Mouse (Mus musculus) lung, embryonic 16.5 days (tissue): ENCODE results near the gene Adamtsl1. TPM values are rescaled to one million over a fixed set of nuclear protein-coding genes. Genes with fewer than 3 reads are reported as not detected.
A peak's percentile ranks its signal among the peaks of the same experiment; 100 is the strongest.

Source experiments
- ATAC-seq: fragments of 200-750 bp; cut with Nextera tagmentation; 2 replicates; pipeline ENCODE4 v1.8.0; 2017; ENCODE audit warnings: low read depth, mild to moderate bottlenecking, moderate library complexity
- H3K27ac ChIP-seq: fragments of 300-500 bp; sonication (generic); 2 replicates; pipeline ENCODE4 v1.5.1; 2014; ENCODE audit warnings: mild to moderate bottlenecking, control low read depth, low read length
- H3K27me3 ChIP-seq: fragments of 300-500 bp; sonication (generic); 2 replicates; pipeline ENCODE4 v1.6.1; 2014; ENCODE audit warnings: low read depth, low read length, mixed read lengths; ENCODE audit not compliant: control insufficient read depth, insufficient read depth
- H3K36me3 ChIP-seq: fragments of 300-500 bp; sonication (generic); 2 replicates; pipeline ENCODE4 v1.6.1; 2014; ENCODE audit warnings: low read length; ENCODE audit not compliant: control insufficient read depth, insufficient read depth
- H3K4me1 ChIP-seq: fragments of 300-500 bp; sonication (generic); replicated peaks from 2 replicates; pipeline ENCODE4 v1.6.1; 2014; ENCODE audit warnings: low read length, mixed read lengths; ENCODE audit not compliant: control insufficient read depth, insufficient read depth
- H3K4me2 ChIP-seq: fragments of 300-500 bp; sonication (generic); 2 replicates; pipeline ENCODE4 v1.6.1; 2014; ENCODE audit warnings: low read depth, low read length, control low read depth
- H3K4me3 ChIP-seq: fragments of 300-500 bp; sonication (generic); 2 replicates; pipeline ENCODE4 v1.5.1; 2014; ENCODE audit warnings: mild to moderate bottlenecking, low read length, control low read depth
- H3K9ac ChIP-seq: fragments of 300-500 bp; sonication (generic); 2 replicates; pipeline ENCODE4 v1.6.1; 2014; ENCODE audit warnings: low read length, control low read depth
- H3K9me3 ChIP-seq: fragments of 300-500 bp; sonication (generic); 2 replicates; pipeline ENCODE4 v1.6.1; 2016; ENCODE audit warnings: low read length; ENCODE audit not compliant: control insufficient read depth
- WGBS: fragments of 180-500 bp; shearing (Covaris S2); extraction: QIAGEN DNeasy Blood & Tissue Kit; methylation state at CpG from one replicate; pipeline ENCODE4 v1.1.7; 2014; 5-methylcytosine and 5-hydroxymethylcytosine counted together
- polyA plus RNA-seq: library from polyadenylated mRNA; unstranded; fragments of >200 nt; fragmentation: Nextera tagmentation; extraction: Ambion mirVana; gene quantifications from 2 replicates; pipeline ENCODE4 v1.2.1, GENCODE M21; 2015

Adamtsl1 gene
- polyA plus RNA-seq, 1 experiment from 2014 or later: 16.9 TPM

DNA sequence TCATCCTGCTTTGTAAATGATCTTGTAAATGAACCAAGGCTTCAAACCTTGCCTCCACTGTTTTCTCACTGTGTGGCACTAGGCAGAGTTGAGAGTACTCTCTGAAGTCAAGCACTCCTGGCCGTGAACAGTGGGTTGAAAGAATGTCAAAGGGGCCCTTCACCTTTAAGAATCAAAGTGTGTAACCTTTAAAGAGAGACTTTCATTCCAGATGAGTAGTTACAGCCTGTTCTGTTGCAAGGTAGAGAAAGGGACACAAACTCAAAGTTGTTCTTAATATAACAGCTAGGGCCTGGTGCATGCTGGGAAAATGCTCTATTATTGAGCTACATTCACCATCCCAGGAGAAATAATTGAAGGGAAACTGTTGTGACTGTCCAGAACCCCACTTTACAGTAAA, 589.2 kb downstream of the Adamtsl1 start:
- 48% methylated on average over 1 of the region's 1 CpGs for WGBS
- Histone ChIP-seq H3K27ac (no peak overlapping the region), H3K9ac (no peak overlapping the region), H3K27me3 (no peaks in the 10 kb centered on the region), H3K4me2 (no peak overlapping the region), H3K9me3 (no peaks in the 10 kb centered on the region), H3K4me3 (no peak overlapping the region), H3K4me1 (peaks cover 5% of the 10 kb centered on the region; the same call in 1 of the 2 replicates), H3K36me3 (no peaks in the 10 kb centered on the region)
- peak; percentile 71 for ATAC-seq

DNA sequence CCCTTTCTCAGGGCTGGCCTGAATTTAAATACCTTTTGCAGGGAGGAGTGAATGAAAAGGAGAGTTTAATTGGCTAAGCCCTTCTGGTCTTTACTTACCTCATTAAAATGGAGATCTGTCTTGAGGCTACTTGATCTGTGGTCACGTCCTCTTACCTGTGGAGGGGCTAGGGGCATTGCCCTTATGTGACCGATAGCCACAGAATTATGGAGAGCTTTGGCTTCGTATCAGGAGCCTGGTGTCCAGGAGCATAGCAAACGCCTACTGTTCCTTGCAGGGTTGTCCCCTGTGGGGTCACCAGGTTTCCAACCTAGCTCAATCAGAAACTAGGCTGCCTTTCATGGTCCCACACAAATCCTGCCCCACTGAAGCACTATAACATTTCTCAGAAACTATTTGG, 594.4 kb downstream of the Adamtsl1 start:
- WGBS: 88% methylated on average over 4 of the region's 4 CpGs
- H3K27ac ChIP-seq: no peak overlapping the region
- H3K4me2 ChIP-seq: no peak overlapping the region
- peaks cover 2% of the 10 kb centered on the region; the same call in 1 of the 2 replicates for H3K4me1 ChIP-seq
- H3K4me3 ChIP-seq: no peak overlapping the region
- H3K9me3 ChIP-seq: no peaks in the 10 kb centered on the region
- no peak for ATAC-seq
- H3K36me3 ChIP-seq: no peaks in the 10 kb centered on the region
- H3K9ac ChIP-seq: no peak overlapping the region
- no peaks in the 10 kb centered on the region for H3K27me3 ChIP-seq

DNA sequence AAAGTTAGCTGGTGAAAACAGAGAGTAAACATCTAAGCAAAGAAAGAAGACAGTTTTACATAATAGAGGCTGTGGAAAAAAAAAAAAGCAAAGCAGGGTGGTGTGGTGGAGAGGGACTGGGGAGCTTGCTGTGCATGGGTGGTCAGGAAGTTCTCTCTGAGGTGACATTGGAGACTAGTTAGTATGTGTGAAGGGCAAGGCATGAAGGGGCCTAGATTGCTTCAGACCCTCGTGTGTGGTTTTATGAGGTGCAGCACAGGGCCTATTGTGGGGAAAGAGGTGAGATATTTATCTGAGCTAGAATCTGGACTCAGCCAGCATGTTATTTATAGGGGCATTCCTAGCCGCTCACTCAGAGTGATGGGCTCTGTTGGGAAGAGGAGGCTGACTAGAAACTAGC, 605.1 kb downstream of the Adamtsl1 start:
- 47% methylated on average over 2 of the region's 2 CpGs for WGBS
- no peak overlapping the region for H3K4me2 ChIP-seq

DNA sequence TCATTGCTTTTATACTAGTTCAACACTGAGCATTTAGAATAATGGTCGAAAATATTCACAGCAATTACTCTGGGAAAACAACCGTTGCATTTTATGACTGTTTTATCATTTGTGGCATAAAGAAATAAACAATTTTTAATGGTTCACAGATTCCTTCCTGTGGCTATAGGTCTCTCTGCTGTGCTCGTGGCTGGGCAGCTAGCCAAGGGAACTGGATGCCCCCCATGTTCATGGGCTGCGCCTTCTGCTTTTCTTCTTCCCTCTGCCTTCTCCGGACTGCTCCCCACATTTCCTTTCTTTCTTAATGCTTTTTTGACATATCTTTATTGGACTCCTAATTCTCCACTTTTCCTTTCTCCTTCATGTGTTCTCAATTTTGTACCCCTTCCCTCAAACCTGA, 608.5 kb downstream of the Adamtsl1 start:
- no peaks in the 10 kb centered on the region for H3K9me3 ChIP-seq
- H3K36me3 ChIP-seq: no peaks in the 10 kb centered on the region
- no peak overlapping the region for H3K9ac ChIP-seq
- no peak for ATAC-seq
- H3K27me3 ChIP-seq: no peaks in the 10 kb centered on the region
- H3K4me3 ChIP-seq: no peak overlapping the region
- peaks cover 2% of the 10 kb centered on the region for H3K4me1 ChIP-seq
- no peak overlapping the region for H3K27ac ChIP-seq
- 34% methylated on average over 5 of the region's 5 CpGs for WGBS
- H3K4me2 ChIP-seq: no peak overlapping the region

More for the DNA sequence above, 605.1 kb downstream of the Adamtsl1 start:
- H3K27ac ChIP-seq: no peak overlapping the region
- no peaks in the 10 kb centered on the region for H3K27me3 ChIP-seq
- no peak for ATAC-seq
- no peaks in the 10 kb centered on the region for H3K9me3 ChIP-seq
- H3K36me3 ChIP-seq: no peaks in the 10 kb centered on the region
- H3K4me3 ChIP-seq: no peak overlapping the region
- no peaks in the 10 kb centered on the region; the same call in 1 of the 2 replicates for H3K4me1 ChIP-seq
- no peak overlapping the region for H3K9ac ChIP-seq

DNA sequence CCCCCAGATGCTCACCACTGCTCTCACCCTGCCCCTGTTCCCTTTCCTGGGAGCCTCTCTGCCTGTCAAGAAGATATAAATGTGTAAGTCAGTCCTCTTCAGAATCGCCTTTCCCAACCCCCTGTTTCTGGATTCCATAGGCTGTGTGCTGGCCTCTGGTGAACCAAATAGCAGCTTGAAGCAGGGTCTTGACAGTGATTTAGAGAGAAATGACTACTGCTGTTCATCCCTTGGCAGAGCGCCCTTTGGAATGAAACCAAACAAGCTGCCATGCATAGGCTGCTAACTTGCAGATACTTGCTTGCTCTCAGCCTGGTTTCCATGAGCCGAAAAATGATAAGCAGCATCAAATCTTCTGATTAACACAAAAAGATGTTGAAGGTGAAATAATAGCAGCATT, 610.4 kb downstream of the Adamtsl1 start:
- ATAC-seq: peak; percentile 64; the same call in 1 of the 2 replicates
- Histone ChIP-seq H3K27me3 (no peaks in the 10 kb centered on the region), H3K4me1 (peaks cover 2% of the 10 kb centered on the region), H3K9ac (no peak overlapping the region), H3K4me3 (no peak overlapping the region), H3K9me3 (no peaks in the 10 kb centered on the region), H3K27ac (no peak overlapping the region), H3K36me3 (no peaks in the 10 kb centered on the region), H3K4me2 (no peak overlapping the region)
- 37% methylated on average over 3 of the region's 3 CpGs for WGBS

DNA sequence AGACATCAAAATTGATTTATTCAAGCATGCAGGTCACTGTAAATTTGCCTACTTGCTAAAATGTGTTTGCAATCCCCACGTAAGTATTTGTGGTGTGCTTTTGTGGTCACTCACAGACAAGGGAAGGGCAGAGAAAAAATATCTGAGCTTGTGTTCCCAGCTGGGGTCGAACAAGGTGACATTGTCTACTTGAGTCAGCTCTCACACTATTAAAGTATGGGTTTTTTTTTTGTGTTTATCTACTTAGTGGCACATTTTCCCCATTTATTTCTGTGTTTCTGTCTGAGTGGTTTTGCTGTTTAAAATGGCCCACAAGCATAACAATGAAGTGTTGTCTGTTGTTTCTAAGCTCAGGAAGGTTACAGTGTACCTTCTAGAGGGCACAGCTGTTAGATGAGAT, 612.7 kb downstream of the Adamtsl1 start:
- Histone ChIP-seq H3K9me3 (no peaks in the 10 kb centered on the region), H3K4me3 (no peak overlapping the region), H3K4me1 (peaks cover 2% of the 10 kb centered on the region), H3K36me3 (no peaks in the 10 kb centered on the region), H3K9ac (no peak overlapping the region), H3K4me2 (no peak overlapping the region), H3K27me3 (no peaks in the 10 kb centered on the region), H3K27ac (no peak overlapping the region)
- 37% methylated on average over 2 of the region's 2 CpGs for WGBS
- ATAC-seq: no peak

DNA sequence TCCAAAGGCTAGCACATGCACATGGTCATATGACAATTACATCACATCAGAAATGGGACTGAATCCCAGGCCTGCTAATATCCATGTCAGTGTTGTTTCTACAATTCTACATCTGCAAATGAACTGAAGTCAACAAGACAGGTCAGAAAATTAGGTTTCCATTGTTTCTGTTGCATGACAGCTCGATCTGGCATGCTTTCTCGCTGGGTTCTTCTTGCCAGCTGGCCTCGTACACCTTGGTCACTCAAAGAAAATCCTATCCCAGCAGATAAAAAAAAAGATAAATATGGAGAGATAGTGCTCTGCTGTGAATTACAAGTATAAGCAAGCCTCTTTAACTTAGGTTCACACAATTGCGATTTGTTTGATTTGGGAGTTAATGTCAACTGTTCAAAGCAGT, 644.6 kb downstream of the Adamtsl1 start:
- ATAC-seq: no peak
- Histone ChIP-seq H3K36me3 (no peaks in the 10 kb centered on the region), H3K4me1 (no peaks in the 10 kb centered on the region), H3K27ac (no peak overlapping the region), H3K4me2 (no peak overlapping the region), H3K9me3 (no peaks in the 10 kb centered on the region), H3K9ac (no peak overlapping the region), H3K27me3 (no peaks in the 10 kb centered on the region), H3K4me3 (no peak overlapping the region)
- 54% methylated on average over 4 of the region's 4 CpGs for WGBS

DNA sequence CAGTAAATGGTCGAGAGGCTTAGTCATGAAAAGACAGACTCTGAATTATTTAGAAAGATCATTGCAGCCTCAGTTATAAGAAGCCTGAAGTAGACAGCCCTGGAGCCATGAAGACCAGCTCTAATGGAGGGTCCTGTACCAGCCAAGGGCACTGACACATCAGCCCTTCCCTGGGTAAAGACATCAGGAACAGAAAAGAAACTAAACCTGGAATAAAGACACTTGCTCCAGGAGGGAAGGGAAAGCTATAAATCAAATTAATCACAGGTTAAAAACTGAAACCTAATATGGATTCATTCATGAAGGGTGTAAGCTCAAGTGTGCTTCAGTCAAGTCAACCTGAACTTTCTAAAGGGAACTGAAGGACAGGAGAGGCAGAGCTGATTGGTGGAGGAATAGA, 645.4 kb downstream of the Adamtsl1 start:
- no peak overlapping the region for H3K27ac ChIP-seq
- no peak overlapping the region for H3K9ac ChIP-seq
- ATAC-seq: no peak
- H3K4me3 ChIP-seq: no peak overlapping the region
- no peaks in the 10 kb centered on the region for H3K9me3 ChIP-seq
- 52% methylated on average over 1 of the region's 1 CpGs for WGBS
- no peak overlapping the region for H3K4me2 ChIP-seq
- H3K27me3 ChIP-seq: no peaks in the 10 kb centered on the region
- no peaks in the 10 kb centered on the region for H3K4me1 ChIP-seq
- no peaks in the 10 kb centered on the region for H3K36me3 ChIP-seq

DNA sequence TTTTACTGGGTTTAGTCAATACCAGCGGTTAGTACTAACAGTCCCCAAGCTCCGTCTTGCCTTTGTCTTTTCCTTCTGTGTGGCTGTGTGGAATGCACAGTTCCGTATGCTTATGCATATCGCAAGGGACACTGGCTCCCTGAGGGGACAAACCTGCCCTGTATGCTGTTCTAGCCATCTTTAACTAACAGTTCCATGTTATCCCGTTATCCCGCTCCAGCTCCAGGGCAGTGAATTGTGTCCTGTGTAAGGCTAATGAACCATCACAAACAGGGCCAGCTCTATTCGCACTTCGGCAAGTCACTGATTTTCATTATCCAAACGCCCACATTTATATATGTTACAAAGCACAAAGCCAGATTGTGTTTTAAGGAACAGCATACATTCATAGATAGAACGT, 656.8 kb downstream of the Adamtsl1 start:
- Histone ChIP-seq H3K9me3 (no peaks in the 10 kb centered on the region), H3K27me3 (no peaks in the 10 kb centered on the region), H3K4me2 (no peak overlapping the region), H3K4me1 (no peaks in the 10 kb centered on the region), H3K27ac (no peak overlapping the region), H3K4me3 (no peak overlapping the region), H3K9ac (no peak overlapping the region), H3K36me3 (no peaks in the 10 kb centered on the region)
- 92% methylated on average over 10 of the region's 10 CpGs for WGBS
- ATAC-seq: no peak

DNA sequence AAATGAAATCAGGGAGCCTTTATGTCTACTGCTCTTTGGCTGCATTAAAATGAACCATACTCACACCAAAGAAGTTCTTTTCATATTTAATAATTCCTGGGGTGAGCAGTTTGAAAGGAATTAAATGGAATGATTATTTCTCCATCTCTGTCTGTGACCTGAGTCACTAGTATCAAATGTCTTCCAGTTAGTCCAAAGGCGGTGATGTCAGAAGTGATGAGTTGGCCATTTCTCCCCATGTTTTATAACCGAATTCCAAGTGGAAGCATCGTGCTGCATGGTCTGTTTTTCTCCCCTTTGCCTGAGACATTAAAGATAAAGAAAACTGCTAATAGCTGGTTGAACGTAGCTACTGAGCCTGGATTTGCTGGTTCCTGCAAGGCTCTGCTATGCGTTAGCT, 657.5 kb downstream of the Adamtsl1 start:
- H3K9ac ChIP-seq: no peak overlapping the region
- 55% methylated on average over 5 of the region's 5 CpGs for whole genome bisulfite sequencing
- H3K4me1 ChIP-seq: no peaks in the 10 kb centered on the region
- H3K9me3 ChIP-seq: no peaks in the 10 kb centered on the region
- no peaks in the 10 kb centered on the region for H3K36me3 ChIP-seq
- H3K27ac ChIP-seq: no peak overlapping the region
- H3K27me3 ChIP-seq: no peaks in the 10 kb centered on the region
- H3K4me2 ChIP-seq: no peak overlapping the region
- no peak overlapping the region for H3K4me3 ChIP-seq
- no peak for ATAC-seq
